Mouse (Mus musculus) cerebellum, postnatal 14 days (tissue): ENCODE results near the gene Gli3.

ENCODE experiments used
- DNase-seq, 2 experiments: peaks; one replicate each; pipeline ENCODE4 v3.0.0; 2021; ENCODE audit warnings: mixed read lengths in 2 of 2

Gene Gli3

GRCm38 (mm10) chr13:15462830-15463491, at the start of gene Gli3:
TSS of gene Gli3 (plus strand) at chr13:15463235.
- DNase-seq, result peak; percentile 38 to 42

- peak in 1 of 2 experiments; percentile 4 for DNase-seq
Observed at GRCm38 (mm10) chr13:15421182-15421750, 41.8 kb upstream of the Gli3 start.

- DNase-seq, result no peak
Observed at GRCm38 (mm10) chr13:15442002-15442401, 21.0 kb upstream of the Gli3 start.

- DNase-seq, result no peak
Observed at GRCm38 (mm10) chr13:15444312-15444711, 18.7 kb upstream of the Gli3 start.

- no peak for DNase-seq
Observed at GRCm38 (mm10) chr13:15445591-15445990, 17.4 kb upstream of the Gli3 start.

- no peak for DNase-seq
Observed at GRCm38 (mm10) chr13:15446004-15446403, 17.0 kb upstream of the Gli3 start.

- no peak for DNase-seq
Observed at GRCm38 (mm10) chr13:15446782-15447564, 16.1 kb upstream of the Gli3 start.

GRCm38 (mm10) chr13:15450941-15451340, 12.1 kb upstream of the Gli3 start:
- no peak for DNase-seq

GRCm38 (mm10) chr13:15457841-15458240, 5.2 kb upstream of the Gli3 start:
- no peak for DNase-seq

- DNase-seq, result no peak
Observed at GRCm38 (mm10) chr13:15461926-15462325, 1.1 kb upstream of the Gli3 start.

GRCm38 (mm10) chr13:15463492-15464080, 551 bp downstream of the Gli3 start:
- DNase-seq, result peak; percentile 11 to 18

GRCm38 (mm10) chr13:15464081-15464526, 1.1 kb downstream of the Gli3 start:
- peak; percentile 18 to 20 for DNase-seq

- no peak for DNase-seq
Observed at GRCm38 (mm10) chr13:15464741-15465250, 1.8 kb downstream of the Gli3 start.

- DNase-seq, result no peak
Observed at GRCm38 (mm10) chr13:15466496-15466895, 3.5 kb downstream of the Gli3 start.

- no peak for DNase-seq
Observed at GRCm38 (mm10) chr13:15467409-15467808, 4.4 kb downstream of the Gli3 start.

GRCm38 (mm10) chr13:15468421-15468820, 5.4 kb downstream of the Gli3 start:
- no peak for DNase-seq

GRCm38 (mm10) chr13:15470056-15470455, 7.0 kb downstream of the Gli3 start:
- no peak for DNase-seq

GRCm38 (mm10) chr13:15472712-15473111, 9.7 kb downstream of the Gli3 start:
- peak; percentile 67 to 75 for DNase-seq

- no peak for DNase-seq
Observed at GRCm38 (mm10) chr13:15474393-15474792, 11.4 kb downstream of the Gli3 start.

GRCm38 (mm10) chr13:15486033-15486891, 23.2 kb downstream of the Gli3 start:
- no peak for DNase-seq

GRCm38 (mm10) chr13:15487334-15487733, 24.3 kb downstream of the Gli3 start:
- DNase-seq, result no peak

GRCm38 (mm10) chr13:15488065-15488464, 25.0 kb downstream of the Gli3 start:
- no peak for DNase-seq
